Mouse (Mus musculus) brain, embryonic 14.5 days (tissue): ENCODE results near the gene Wipf1.

Source experiments
- CTCF ChIP-seq: fragments of 200-500 bp; IDR thresholded peaks from 2 replicates; pipeline ENCODE4 v1.5.1; 2012; ENCODE audit warnings: inconsistent platforms, mild to moderate bottlenecking, moderate library complexity, borderline replicate concordance; ENCODE audit not compliant: insufficient read depth, insufficient read length; ENCODE audit errors: extremely low read depth
- POLR2A ChIP-seq: fragments of 200-500 bp; IDR thresholded peaks from 2 replicates; pipeline ENCODE4 v1.6.1; 2012; ENCODE audit warnings: mild to moderate bottlenecking, inconsistent platforms, borderline replicate concordance; ENCODE audit not compliant: poor library complexity, insufficient read depth, insufficient read length, severe bottlenecking; ENCODE audit errors: extremely low read depth

DNA sequence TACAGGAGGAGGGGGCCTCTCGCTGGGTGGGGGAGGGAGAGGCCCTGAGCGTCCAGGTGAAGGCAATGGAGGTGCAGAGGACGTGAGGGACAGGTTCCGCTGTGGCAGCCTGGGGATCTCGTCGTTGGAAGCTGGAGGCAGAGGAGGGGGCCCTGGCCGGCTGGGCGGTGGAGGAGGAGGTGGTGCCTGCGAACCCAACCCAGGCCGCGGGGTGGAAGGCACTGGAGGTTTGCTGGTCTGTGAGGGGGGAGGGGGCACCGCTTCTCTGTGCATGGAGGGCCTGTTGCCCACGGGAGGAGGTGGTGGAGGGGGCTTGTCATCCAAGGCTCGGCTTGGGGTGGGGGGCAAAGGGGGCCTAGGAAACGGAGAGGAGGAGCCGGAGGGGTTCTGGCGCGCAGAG, 92.6 kb downstream of the Wipf1 start:
- TF ChIP-seq CTCF (no peak), POLR2A (no peak)
